Mouse (Mus musculus) lung, adult 2 months (tissue): ENCODE measurements at regions not wholly inside any gene's neighbourhood (a gene's known extent, or its start where the extent isn't known, plus 50 kb on each side); places are given as distances from the start of the nearest gene placed in this dataset.

ENCODE experiments used
- CTCF ChIP-seq: fragments of 200-500 bp; IDR thresholded peaks from 2 replicates; pipeline ENCODE4 v1.5.1; 2011; ENCODE audit warnings: mild to moderate bottlenecking, low read length, control low read depth; ENCODE audit not compliant: insufficient read depth
- POLR2A ChIP-seq: fragments of 200-500 bp; IDR thresholded peaks from 2 replicates; pipeline ENCODE4 v1.6.1; 2011; ENCODE audit warnings: low read depth, mild to moderate bottlenecking, control low read depth, low read length, borderline replicate concordance; ENCODE audit errors: extremely low read depth

DNA sequence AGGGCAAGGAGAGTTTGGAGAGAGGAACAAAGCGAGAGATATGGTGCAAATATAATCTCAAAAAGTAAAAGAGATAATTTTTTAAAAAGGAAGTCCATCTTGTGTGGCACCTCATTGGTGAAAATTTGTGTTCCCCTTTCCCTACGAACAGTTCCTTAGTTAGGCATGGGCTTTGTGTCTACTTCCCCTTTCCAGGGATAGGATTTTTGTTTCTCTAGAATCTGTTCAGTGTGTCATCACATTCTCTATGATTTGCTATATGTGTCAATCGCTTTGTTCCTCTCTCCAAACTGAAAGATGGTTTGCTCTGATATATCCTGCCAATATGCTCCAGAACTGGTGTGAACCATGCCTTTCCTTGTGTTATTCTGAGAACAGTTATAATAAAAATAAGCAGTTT, 75.4 kb upstream of the Vgll3 start:
- TF ChIP-seq CTCF (no peak), POLR2A (no peak)
